Mouse (Mus musculus) c-Kit-positive CD71-negative TER-119-negative erythroid progenitor cells, embryonic 14.5 days (primary cell): ENCODE results near the gene Stom.

Experiments
- DNase-seq: peaks from one replicate; pipeline ENCODE4 v3.0.0-alpha.2; 2013; ENCODE audit warnings: low read depth

Stom gene

GRCm38 (mm10) chr2:35320399-35320798 is 16.4 kb downstream of the Stom start:
- DNase-seq, result no peak

GRCm38 (mm10) chr2:35318405-35318804 is 18.4 kb downstream of the Stom start:
- no peak for DNase-seq

GRCm38 (mm10) chr2:35317604-35318003 is 19.2 kb downstream of the Stom start:
- DNase-seq, result no peak

GRCm38 (mm10) chr2:35314300-35314699 is 22.5 kb downstream of the Stom start:
- no peak for DNase-seq

- DNase-seq, result no peak
Observed at GRCm38 (mm10) chr2:35309906-35310493, 26.8 kb downstream of the Stom start.

GRCm38 (mm10) chr2:35308166-35308565 is 28.6 kb downstream of the Stom start:
- DNase-seq, result no peak

GRCm38 (mm10) chr2:35302049-35302885 is 34.5 kb downstream of the Stom start:
- no peak for DNase-seq

- no peak for DNase-seq
Observed at GRCm38 (mm10) chr2:35299437-35299836, 37.3 kb downstream of the Stom start.

- DNase-seq, result peak; percentile 74
Observed at GRCm38 (mm10) chr2:35297703-35298332, 39.0 kb downstream of the Stom start.

GRCm38 (mm10) chr2:35293291-35293690 is 43.5 kb downstream of the Stom start:
- DNase-seq, result no peak

GRCm38 (mm10) chr2:35292700-35293099 is 44.1 kb downstream of the Stom start:
- no peak for DNase-seq

- DNase-seq, result no peak
Observed at GRCm38 (mm10) chr2:35291856-35292255, 44.9 kb downstream of the Stom start.

GRCm38 (mm10) chr2:35288758-35289635 is 47.8 kb downstream of the Stom start:
- peak; percentile 90 for DNase-seq

- no peak for DNase-seq
Observed at GRCm38 (mm10) chr2:35287017-35287620, 49.7 kb downstream of the Stom start.

GRCm38 (mm10) chr2:35285209-35285608 is 51.6 kb downstream of the Stom start:
- no peak for DNase-seq

GRCm38 (mm10) chr2:35283997-35284396 is 52.8 kb downstream of the Stom start:
- DNase-seq, result no peak

- no peak for DNase-seq
Observed at GRCm38 (mm10) chr2:35282214-35282613, 54.6 kb downstream of the Stom start.

GRCm38 (mm10) chr2:35280001-35280400 is 56.8 kb downstream of the Stom start:
- no peak for DNase-seq

- DNase-seq, result no peak
Observed at GRCm38 (mm10) chr2:35278371-35279210, 58.2 kb downstream of the Stom start.

GRCm38 (mm10) chr2:35277686-35278085 is 59.1 kb downstream of the Stom start:
- no peak for DNase-seq

GRCm38 (mm10) chr2:35273536-35273935 is 63.2 kb downstream of the Stom start:
- no peak for DNase-seq
